Mouse (Mus musculus) bone marrow macrophage, adult 2 months (primary cell): Measurements from ENCODE around the gene Ahr. TPM values are rescaled to one million over a fixed set of nuclear protein-coding genes. Genes with fewer than 3 reads are reported as not detected.

Experiments
- H3K27ac ChIP-seq: 2 replicates; pipeline ENCODE4 v1.5.1; 2012; ENCODE audit warnings: low read depth, low read length; ENCODE audit not compliant: insufficient read depth
- H3K4me1 ChIP-seq: 2 replicates; pipeline ENCODE4 v1.6.1; 2012; ENCODE audit warnings: low read length; ENCODE audit not compliant: control insufficient read depth, insufficient read depth
- H3K4me3 ChIP-seq: 2 replicates; pipeline ENCODE4 v1.5.1; 2012; ENCODE audit warnings: mild to moderate bottlenecking, low read length, moderate library complexity; ENCODE audit not compliant: insufficient read depth
- CTCF ChIP-seq: IDR thresholded peaks from 2 replicates; pipeline ENCODE4 v1.5.1; 2012; ENCODE audit warnings: low read depth, mild to moderate bottlenecking, low read length, moderate library complexity
- POLR2A ChIP-seq: IDR thresholded peaks from 2 replicates; pipeline ENCODE4 v1.6.1; 2012; ENCODE audit warnings: mild to moderate bottlenecking, low read depth, low read length, borderline replicate concordance
- polyA plus RNA-seq: library from polyadenylated mRNA; stranded (reverse); fragments of >200 nt; gene quantifications from 2 replicates; pipeline ENCODE4 v1.2.4, GENCODE M21; 2012; ENCODE audit not compliant: missing spikeins, insufficient read depth, insufficient read length

Ahr gene
- polyA plus RNA-seq, 1 experiment = 6.5 TPM

- Histone ChIP-seq H3K4me3 (no peak overlapping the region), H3K27ac (no peak overlapping the region), H3K4me1 (peaks cover 6% of the 10 kb centered on the region; the same call in 1 of the 2 replicates)
- no peak for TF ChIP-seq POLR2A
Observed at GRCm38 (mm10) chr12:35510711-35511110, 24.1 kb downstream of the Ahr start.

GRCm38 (mm10) chr12:35506383-35506782, 28.5 kb downstream of the Ahr start:
- H3K4me3 ChIP-seq = no peak overlapping the region
- TF ChIP-seq CTCF = no peak
- TF ChIP-seq POLR2A = no peak
- no peaks in the 10 kb centered on the region for H3K4me1 ChIP-seq
- no peak overlapping the region for H3K27ac ChIP-seq

DNA sequence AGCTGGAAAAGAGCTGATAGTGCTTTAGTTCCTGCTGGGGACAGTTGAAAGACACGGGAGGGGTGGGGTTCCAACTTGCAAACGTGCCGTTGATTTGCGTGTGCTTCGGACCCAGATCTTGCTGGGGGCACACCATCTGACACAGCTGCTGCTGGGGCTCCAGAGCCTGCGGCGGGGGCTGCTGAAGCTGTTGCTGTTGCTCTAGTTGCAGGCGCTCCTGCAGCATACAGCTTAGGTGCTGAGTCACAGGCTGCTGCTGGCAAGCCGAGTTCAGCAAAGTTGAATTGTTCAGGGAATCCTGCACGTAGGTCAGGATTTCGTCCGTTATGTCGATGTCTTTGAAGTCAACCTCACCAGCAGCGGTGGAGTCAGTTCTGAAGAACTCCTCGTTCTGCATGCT, 30.8 kb downstream of the Ahr start:
- Histone ChIP-seq H3K4me3 (no peak overlapping the region), H3K4me1 (no peaks in the 10 kb centered on the region), H3K27ac (no peak overlapping the region)
- no peak for TF ChIP-seq CTCF

GRCm38 (mm10) chr12:35503586-35503985, 31.3 kb downstream of the Ahr start:
- Histone ChIP-seq H3K4me1 (no peaks in the 10 kb centered on the region), H3K27ac (no peak overlapping the region), H3K4me3 (no peak overlapping the region)
- TF ChIP-seq CTCF = no peak
- no peak for TF ChIP-seq POLR2A

GRCm38 (mm10) chr12:35501476-35501875, 33.4 kb downstream of the Ahr start:
- no peak overlapping the region for H3K4me3 ChIP-seq
- no peaks in the 10 kb centered on the region for H3K4me1 ChIP-seq
- no peak overlapping the region for H3K27ac ChIP-seq
- TF ChIP-seq CTCF = no peak
- TF ChIP-seq POLR2A = no peak

- TF ChIP-seq CTCF (no peak), POLR2A (no peak)
- no peak overlapping the region for H3K4me3 ChIP-seq
- H3K27ac ChIP-seq = no peak overlapping the region
- no peaks in the 10 kb centered on the region for H3K4me1 ChIP-seq
Observed at GRCm38 (mm10) chr12:35495195-35495594, 39.6 kb downstream of the Ahr start.

GRCm38 (mm10) chr12:35480764-35481163, 54.1 kb downstream of the Ahr start:
- Histone ChIP-seq H3K27ac (no peak overlapping the region), H3K4me3 (no peak overlapping the region), H3K4me1 (0 out of 2 replicates have a peak, but pooled peaks cover 2% of the 10 kb centered on the region)
- TF ChIP-seq POLR2A (no peak), CTCF (no peak)

DNA sequence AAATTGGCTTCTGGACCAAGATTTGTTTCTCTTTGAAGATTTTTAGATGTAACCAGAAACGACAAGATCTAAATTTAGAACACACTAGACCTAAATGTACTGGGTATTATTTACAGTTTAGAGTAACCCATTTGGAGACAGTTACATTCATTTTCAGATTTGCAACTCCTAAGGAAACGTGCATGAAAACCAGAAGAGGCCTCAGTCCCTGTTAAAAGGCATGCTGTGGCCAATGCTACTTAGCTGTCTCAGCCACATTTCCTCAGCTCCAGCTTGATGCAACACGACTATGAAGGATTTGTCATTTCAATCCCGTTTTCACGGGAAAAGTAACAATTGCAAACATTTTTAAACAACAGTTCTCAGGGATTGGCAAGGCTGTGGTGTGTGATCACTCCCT, 55.9 kb downstream of the Ahr start:
- TF ChIP-seq CTCF = no peak
- TF ChIP-seq POLR2A = no peak
- Histone ChIP-seq H3K27ac (no peak overlapping the region), H3K4me3 (no peak overlapping the region), H3K4me1 (0 out of 2 replicates have a peak, but pooled peaks cover 2% of the 10 kb centered on the region)

DNA sequence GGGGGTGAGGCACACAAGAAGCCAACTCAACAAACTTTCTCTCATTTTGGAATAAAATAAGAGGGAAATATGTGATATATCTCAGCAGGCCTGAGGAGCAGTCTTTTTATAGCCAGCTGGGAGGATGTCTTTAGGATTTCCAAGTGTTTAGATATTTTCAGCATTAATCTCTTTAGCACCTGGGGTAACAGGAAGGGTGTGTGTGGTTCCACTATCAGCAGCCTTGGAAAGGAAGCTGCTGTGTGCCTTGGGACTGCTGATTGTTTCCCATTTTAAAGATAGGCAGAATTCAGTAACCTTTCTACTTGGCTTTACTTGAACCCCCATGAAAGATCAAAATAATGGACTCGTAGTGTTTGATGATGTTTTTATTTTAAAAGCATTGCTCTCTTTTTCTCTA, 71.4 kb downstream of the Ahr start:
- Histone ChIP-seq H3K4me1 (peaks cover 6% of the 10 kb centered on the region), H3K4me3 (no peak overlapping the region), H3K27ac (no peak overlapping the region)
- TF ChIP-seq CTCF (no peak), POLR2A (no peak)

DNA sequence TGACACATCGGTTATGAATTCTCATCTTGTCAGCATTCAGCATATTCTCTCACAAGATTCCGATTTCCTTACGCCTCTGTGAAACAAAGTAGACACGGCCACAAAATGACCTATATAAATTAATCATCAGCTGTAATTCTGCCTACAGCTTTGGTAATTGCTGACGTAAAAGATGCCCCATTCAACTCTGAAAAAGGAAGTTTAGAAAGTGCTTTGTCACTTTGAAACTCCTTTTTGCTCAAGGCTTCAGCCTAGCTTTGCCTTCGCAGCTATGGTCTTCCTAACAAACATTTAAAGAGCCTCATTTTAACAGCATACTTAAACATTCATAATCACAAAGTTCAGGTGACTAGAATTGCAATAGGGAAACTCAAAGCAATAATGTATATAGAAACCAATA, 72.2 kb downstream of the Ahr start:
- TF ChIP-seq POLR2A = no peak
- TF ChIP-seq CTCF = no peak
- H3K4me1 ChIP-seq = peaks cover 6% of the 10 kb centered on the region
- H3K27ac ChIP-seq = no peak overlapping the region
- H3K4me3 ChIP-seq = no peak overlapping the region

- TF ChIP-seq CTCF (no peak), POLR2A (no peak)
- no peak overlapping the region for H3K4me3 ChIP-seq
- H3K4me1 ChIP-seq = peaks cover 6% of the 10 kb centered on the region
Observed at GRCm38 (mm10) chr12:35459662-35460061, 75.2 kb downstream of the Ahr start.

More at GRCm38 (mm10) chr12:35459662-35460061, 75.2 kb downstream of the Ahr start:
- no peak overlapping the region for H3K27ac ChIP-seq
